Mouse (Mus musculus) left cerebral cortex, postnatal 25 days (tissue): ENCODE data around the gene Prorsd1. TPM values are rescaled to one million over a fixed set of nuclear protein-coding genes. Genes with fewer than 3 reads are reported as not detected.

Source experiments
- DNase-seq, 2 experiments: peaks; one replicate each; pipeline ENCODE4 v3.0.0; 2022; ENCODE audit warnings: low spot score in 2 of 2, mixed read lengths in 1 of 2
- intact Hi-C: fragments of 180-260 bp; cut with DNase I; formaldehyde crosslinking; loops from one replicate; pipeline ENCODE4 v1.15.1; 2025
- total RNA-seq, 2 experiments: library from RNA; stranded (reverse); gene quantifications; 2 replicates each; pipeline ENCODE4 v1.2.3; 2021

Prorsd1 gene
- total RNA-seq, 2 experiments from 2014 or later, result 1.5 to 3.9 TPM

DNA sequence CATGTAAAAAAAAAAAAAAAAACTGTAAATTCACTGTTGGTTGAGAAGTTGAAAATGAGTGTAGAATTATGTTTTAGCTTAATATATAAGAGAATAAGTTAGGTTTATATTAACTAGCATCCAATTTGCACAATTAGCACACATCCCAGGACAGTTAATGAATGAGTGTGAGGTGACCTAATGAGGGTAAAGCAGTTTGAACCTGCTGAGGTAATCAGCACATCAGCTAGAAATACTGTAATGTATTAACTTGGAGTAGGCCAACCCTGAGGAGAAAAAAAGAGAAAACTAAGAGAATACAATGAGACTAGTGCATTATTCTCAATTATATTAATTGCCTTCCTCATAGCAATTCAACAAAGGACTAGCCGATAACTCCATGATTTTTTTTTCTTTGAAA lies 5.4 kb downstream of the Prorsd1 start:
- intact Hi-C loops, result no loop called here
- no peak for DNase-seq

DNA sequence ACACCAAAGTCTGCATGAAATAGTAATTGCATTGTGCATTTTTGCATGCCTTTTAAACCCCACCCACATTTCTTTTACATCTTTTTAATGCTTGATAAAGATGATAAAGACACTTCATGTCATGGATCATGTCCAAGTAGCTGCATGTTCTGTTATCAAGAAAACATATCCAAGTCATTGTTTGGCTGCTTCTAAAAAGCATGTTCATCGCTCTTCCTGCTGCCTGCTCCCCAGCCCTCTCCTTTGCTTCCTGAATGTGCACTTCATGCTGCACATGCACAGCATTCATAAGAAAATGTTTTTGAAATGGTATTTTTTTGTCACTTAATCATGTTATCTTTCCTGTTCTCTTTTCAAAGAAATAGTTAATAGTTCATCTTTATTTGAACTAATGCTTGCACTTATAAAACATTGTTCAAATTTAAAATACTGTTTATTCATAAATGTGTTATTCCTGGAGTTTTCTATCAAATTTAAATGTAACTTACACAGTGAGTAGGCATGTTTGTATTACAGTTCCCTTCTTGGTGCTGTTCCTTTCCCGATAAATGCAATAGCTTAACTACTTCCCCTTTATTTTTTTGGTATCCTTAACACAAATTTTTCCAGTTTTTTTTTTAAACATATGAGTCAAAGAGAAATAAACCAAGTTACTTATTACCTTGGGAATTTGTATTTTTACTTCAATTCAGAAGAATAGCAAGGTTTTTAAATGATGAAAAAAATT lies 9.8 kb downstream of the Prorsd1 start:
- intact Hi-C loops, result no loop called here
- no peak for DNase-seq

DNA sequence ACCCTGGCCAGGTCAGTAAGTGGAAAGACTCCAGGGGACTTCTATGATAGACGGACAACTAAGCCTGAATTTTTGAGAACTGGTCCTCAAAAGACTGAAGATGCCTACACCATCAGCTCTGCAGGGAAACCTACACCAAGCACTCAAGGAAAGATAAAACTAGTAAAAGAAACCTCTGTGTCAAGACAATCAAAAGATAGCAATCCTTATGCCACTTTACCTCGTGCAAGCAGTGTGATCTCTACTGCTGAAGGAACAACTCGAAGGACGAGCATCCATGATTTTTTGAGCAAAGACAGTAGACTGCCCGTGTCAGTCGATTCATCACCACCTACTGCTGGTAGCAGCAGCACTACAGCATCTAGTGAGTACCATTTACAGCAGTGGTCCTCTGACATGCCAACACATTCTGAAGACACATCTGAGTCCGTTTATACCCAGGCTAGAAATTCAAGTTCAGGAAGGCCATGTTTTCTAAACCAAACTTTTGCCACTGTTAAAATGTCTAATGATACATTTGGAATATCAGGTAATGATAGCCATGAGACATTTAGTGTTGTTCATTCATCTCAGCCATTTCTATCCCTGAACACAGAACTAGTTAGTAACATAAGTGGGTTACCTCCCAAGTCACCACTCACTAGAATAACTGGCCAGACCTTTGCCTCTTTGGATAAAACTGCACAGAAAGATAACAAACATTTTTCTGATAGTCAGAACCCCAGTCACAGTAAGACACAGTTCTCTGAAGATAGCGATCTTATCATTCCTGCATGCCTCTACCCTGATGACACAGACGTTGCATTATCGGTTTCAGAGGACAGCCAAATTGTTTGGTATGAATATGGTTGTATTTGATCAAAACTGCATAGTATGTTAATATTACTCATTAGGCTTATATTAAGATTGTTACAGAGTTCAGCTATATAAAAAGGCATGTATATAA lies 10.6 kb downstream of the Prorsd1 start:
- intact Hi-C loops, result no loop called here
- no peak for DNase-seq

DNA sequence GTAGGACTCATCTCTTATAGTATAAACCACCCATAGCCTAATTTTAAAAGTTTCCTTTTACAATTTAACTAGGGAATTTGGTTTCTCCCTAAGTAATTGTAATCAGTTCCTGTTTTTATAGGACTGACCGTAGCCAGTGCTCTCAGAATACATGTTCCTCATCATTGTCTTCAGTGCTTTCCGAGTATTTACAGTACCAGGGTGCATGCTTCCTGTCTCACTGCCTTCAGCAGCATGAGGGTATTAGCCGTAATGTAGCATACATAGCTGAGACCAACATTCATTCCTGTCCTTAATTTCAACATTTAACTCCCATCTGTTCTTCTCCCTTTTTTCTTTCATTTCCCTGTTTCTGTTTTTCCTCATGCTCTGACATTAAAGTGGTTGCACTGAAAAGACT lies 17.9 kb downstream of the Prorsd1 start:
- intact Hi-C loops, result no loop called here
- DNase-seq, result no peak

DNA sequence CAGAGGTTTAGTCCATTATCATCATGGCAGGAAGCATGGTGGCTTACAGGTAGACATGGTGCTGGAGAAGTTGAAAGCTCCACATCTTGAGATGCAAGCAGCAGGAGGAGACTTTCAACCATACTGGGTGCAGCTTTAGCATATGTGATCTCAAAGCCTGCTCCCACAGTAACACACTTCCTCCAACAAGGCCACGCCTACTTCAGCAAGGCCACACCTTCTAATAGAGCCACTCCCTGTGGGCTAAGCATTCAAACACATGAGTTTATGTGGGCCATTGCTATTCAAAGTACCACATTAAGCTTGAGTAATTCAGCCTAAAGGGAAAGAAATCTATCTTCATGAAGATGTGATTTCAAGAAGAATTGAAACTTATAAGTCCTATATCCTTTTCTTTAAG lies 21.7 kb downstream of the Prorsd1 start:
- DNase-seq, result no peak

DNA sequence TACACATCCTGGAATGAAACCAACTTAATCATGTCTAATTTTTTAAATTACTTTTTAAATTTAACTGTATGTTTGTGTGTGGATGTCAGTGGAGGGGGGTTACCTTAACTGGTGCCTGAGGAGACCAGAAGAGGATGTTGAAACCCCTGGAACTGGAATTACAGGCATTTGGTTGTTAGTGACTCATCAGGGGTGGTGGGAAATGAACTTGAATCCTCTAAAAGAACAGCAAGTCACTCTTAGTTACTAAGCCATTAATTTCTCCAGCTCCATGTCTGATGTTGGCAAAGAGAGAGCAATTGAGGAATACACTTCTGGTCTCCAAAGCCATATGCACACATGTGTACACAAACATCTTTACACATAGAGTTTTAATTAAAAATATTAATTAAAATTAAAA lies 40.2 kb downstream of the Prorsd1 start:
- intact Hi-C loops, result no loop called here
- no peak for DNase-seq

More for the DNA sequence above, 21.7 kb downstream of the Prorsd1 start:
- intact Hi-C loops, result no loop called here

Other genes with a start within 250 kb of the Prorsd1 start
- gene Ccdc88a, start 141.4 kb downstream of the Prorsd1 start, total RNA-seq, result 10 to 100 TPM; 64.5 to 67.8 TPM
- 10 to 100 TPM; 28.7 to 34.3 TPM for gene Mtif2, start 11.4 kb upstream of the Prorsd1 start, total RNA-seq
- under 1 TPM in 1 of 2 experiments, not detected in 1; 0.21 TPM for gene Clhc1, start 32.9 kb upstream of the Prorsd1 start, total RNA-seq
- gene Rps27a, start 33.1 kb upstream of the Prorsd1 start, total RNA-seq, result 100 to 1,000 TPM; 433 to 461 TPM
- 100 to 1,000 TPM; 694 to 720 TPM for gene Rtn4, start 177.9 kb upstream of the Prorsd1 start, total RNA-seq